Mouse (Mus musculus) liver, embryonic 14.5 days (tissue): ENCODE measurements around the gene Iqca. TPM values are rescaled to one million over a fixed set of nuclear protein-coding genes. Genes with fewer than 3 reads are reported as not detected.
A peak's percentile ranks its signal among the peaks of the same experiment; 100 is the strongest.

Experiments
- ATAC-seq: fragments of 200-750 bp; cut with Nextera tagmentation; 2 replicates; pipeline ENCODE4 v1.8.0; 2017; ENCODE audit warnings: moderate number of reproducible peaks, mild to moderate bottlenecking, moderate library complexity; ENCODE audit not compliant: insufficient read depth
- DNase-seq, 3 experiments: peaks; one replicate each; pipeline ENCODE4 v3.0.0-alpha.2; 2012 to 2013; ENCODE audit warnings: low read depth in 3 of 3, low spot score in 3 of 3
- H3K27ac ChIP-seq: fragments of 300-500 bp; sonication (generic); 2 replicates; pipeline ENCODE4 v1.5.1; 2014; ENCODE audit warnings: moderate library complexity, mild to moderate bottlenecking, control low read depth, inconsistent platforms
- H3K27me3 ChIP-seq: fragments of 300-500 bp; sonication (generic); 2 replicates; pipeline ENCODE4 v1.6.1; 2014; ENCODE audit warnings: mild to moderate bottlenecking, low read length, moderate library complexity; ENCODE audit not compliant: control insufficient read depth, insufficient read depth
- H3K36me3 ChIP-seq: fragments of 300-500 bp; sonication (generic); replicated peaks from 2 replicates; pipeline ENCODE4 v1.6.1; 2014; ENCODE audit warnings: low read depth; ENCODE audit not compliant: control insufficient read depth, insufficient read depth
- H3K4me1 ChIP-seq, 2 experiments: fragments of 200-500 bp in 1 of 2; fragments of 300-500 bp in 1 of 2; sonication (generic) in 1 of 2; replicated peaks; 2 replicates each; pipeline ENCODE4 v1.6.1; 2012 to 2014; ENCODE audit warnings: antibody characterized with exemption in 1 of 2, inconsistent platforms in 1 of 2, low read length in 1 of 2; ENCODE audit not compliant: control insufficient read depth in 2 of 2, insufficient read depth in 2 of 2
- H3K4me2 ChIP-seq: fragments of 300-500 bp; sonication (generic); 2 replicates; pipeline ENCODE4 v1.6.1; 2014; ENCODE audit warnings: low read depth, mild to moderate bottlenecking, control low read depth, moderate library complexity
- H3K4me3 ChIP-seq, 2 experiments: fragments of 200-500 bp in 1 of 2; fragments of 300-500 bp in 1 of 2; sonication (generic) in 1 of 2; 2 replicates each; pipeline ENCODE4 v1.5.1; 2012 to 2014; ENCODE audit warnings: low read depth in 2 of 2, low read length in 2 of 2, mild to moderate bottlenecking in 2 of 2, control low read depth in 1 of 2, inconsistent platforms in 1 of 2, moderate library complexity in 1 of 2; ENCODE audit not compliant: insufficient read depth in 1 of 2
- H3K9ac ChIP-seq: fragments of 300-500 bp; sonication (generic); replicated peaks from 2 replicates; pipeline ENCODE4 v1.6.1; 2014; ENCODE audit warnings: mild to moderate bottlenecking, control low read depth, moderate library complexity
- H3K9me3 ChIP-seq: fragments of 300-500 bp; sonication (generic); 2 replicates; pipeline ENCODE4 v1.6.1; 2016; ENCODE audit warnings: low read length, mixed read lengths; ENCODE audit not compliant: control insufficient read depth
- CTCF ChIP-seq: IDR thresholded peaks from 2 replicates; pipeline ENCODE4 v1.5.1; 2016; ENCODE audit warnings: antibody characterized with exemption, low read depth, control low read depth
- EP300 ChIP-seq: IDR thresholded peaks from 2 replicates; pipeline ENCODE4 v1.6.1; 2016; ENCODE audit warnings: antibody characterized with exemption, low read depth
- WGBS: fragments of 180-500 bp; shearing (Covaris S2); extraction: QIAGEN DNeasy Blood & Tissue Kit; methylation state at CpG from one replicate; pipeline ENCODE4 v1.1.7; 2014; ENCODE audit not compliant: insufficient replicate concordance; 5-methylcytosine and 5-hydroxymethylcytosine counted together
- polyA plus RNA-seq, 2 experiments: library from polyadenylated mRNA; depleted of rRNA in 1 of 2; stranded (reverse) in 1 of 2; unstranded in 1 of 2; fragments of >200 nt; fragmentation: Nextera tagmentation in 1 of 2; extraction: Ambion mirVana in 1 of 2; gene quantifications; 2 replicates each; pipeline versions ENCODE4 v1.2.1 to v1.2.3; 2012 to 2014

Iqca gene
- polyA plus RNA-seq, 2 experiments = 0.04 to 0.29 TPM

DNA sequence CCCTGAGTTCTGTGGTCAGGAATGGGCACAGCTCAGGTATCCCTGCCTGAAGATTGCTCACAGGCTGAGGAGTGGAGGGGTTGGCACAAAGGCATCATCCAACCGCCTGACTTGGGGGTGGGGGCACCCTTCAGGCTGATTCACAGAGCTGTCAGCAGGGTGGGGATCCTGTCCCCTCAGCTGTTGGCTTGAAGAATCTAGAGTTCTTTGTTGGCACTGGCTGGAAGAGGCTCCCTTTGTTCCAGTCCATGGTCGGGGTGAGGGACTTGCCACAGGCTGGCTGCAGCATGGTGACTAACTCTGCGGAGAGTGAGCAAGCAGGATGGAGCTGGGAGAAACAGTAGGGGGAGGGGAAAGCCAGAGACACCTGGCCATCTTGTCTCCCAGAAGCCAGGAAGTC, 11.1 kb upstream of the Iqca start:
- DNase-seq (no peak), ATAC-seq (no peak)
- Histone ChIP-seq H3K36me3 (no peaks in the 10 kb centered on the region), H3K4me2 (no peak overlapping the region), H3K9me3 (no peaks in the 10 kb centered on the region), H3K9ac (no peak overlapping the region), H3K4me1 (no peaks in the 10 kb centered on the region), H3K27ac (no peak overlapping the region), H3K27me3 (no peaks in the 10 kb centered on the region), H3K4me3 (no peak overlapping the region)
- 42% methylated on average over 3 of the region's 3 CpGs for WGBS
- TF ChIP-seq EP300 (no peak), CTCF (no peak)

GRCm38 (mm10) chr1:90163161-90163560, 10.0 kb upstream of the Iqca start:
- Histone ChIP-seq H3K4me3 (no peak overlapping the region), H3K9me3 (no peaks in the 10 kb centered on the region), H3K4me2 (no peak overlapping the region), H3K27ac (no peak overlapping the region), H3K9ac (no peak overlapping the region), H3K36me3 (no peaks in the 10 kb centered on the region), H3K27me3 (no peaks in the 10 kb centered on the region), H3K4me1 (no peaks in the 10 kb centered on the region)
- DNase-seq (no peak), ATAC-seq (no peak)
- TF ChIP-seq EP300 (no peak), CTCF (no peak)
- WGBS = 67% methylated on average over 7 of the region's 7 CpGs

GRCm38 (mm10) chr1:90162379-90162857, 9.2 kb upstream of the Iqca start:
- Histone ChIP-seq H3K4me3 (no peak overlapping the region), H3K9me3 (no peaks in the 10 kb centered on the region), H3K36me3 (no peaks in the 10 kb centered on the region), H3K4me1 (no peaks in the 10 kb centered on the region), H3K27ac (no peak overlapping the region), H3K9ac (no peak overlapping the region), H3K4me2 (no peak overlapping the region), H3K27me3 (no peaks in the 10 kb centered on the region)
- WGBS = 56% methylated on average over 13 of the region's 13 CpGs
- no peak for TF ChIP-seq EP300
- TF ChIP-seq CTCF = no peak
- ATAC-seq = no peak
- DNase-seq = no peak

DNA sequence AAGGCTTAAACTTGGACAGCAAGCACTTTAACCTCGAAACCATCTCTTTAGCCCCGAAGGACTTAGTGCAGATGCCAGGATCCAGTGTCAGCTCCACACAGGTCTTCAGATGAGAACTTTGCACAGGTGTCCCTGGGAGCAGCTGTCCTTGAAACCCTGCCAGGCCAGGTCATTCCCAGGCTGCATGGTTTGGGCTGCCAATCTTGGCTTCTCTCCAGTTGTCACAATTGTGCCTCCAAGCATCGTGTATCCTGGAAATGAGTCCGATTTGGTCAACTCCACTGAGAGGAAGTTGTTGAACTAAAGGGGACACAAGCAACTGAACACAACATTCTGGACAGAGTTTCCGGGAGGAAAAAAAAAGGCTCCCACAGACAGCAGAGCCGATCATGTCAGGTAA, 8.4 kb upstream of the Iqca start:
- no peaks in the 10 kb centered on the region for H3K4me1 ChIP-seq
- H3K4me3 ChIP-seq = no peak overlapping the region
- ATAC-seq = no peak
- H3K9ac ChIP-seq = no peak overlapping the region
- WGBS = 55% methylated on average over 6 of the region's 6 CpGs
- no peak overlapping the region for H3K27ac ChIP-seq
- no peak for DNase-seq
- no peaks in the 10 kb centered on the region for H3K36me3 ChIP-seq
- no peak for TF ChIP-seq EP300
- no peak for TF ChIP-seq CTCF
- H3K9me3 ChIP-seq = no peaks in the 10 kb centered on the region
- no peak overlapping the region for H3K4me2 ChIP-seq
- H3K27me3 ChIP-seq = no peaks in the 10 kb centered on the region

- DNase-seq = no peak
- Histone ChIP-seq H3K27ac (no peak overlapping the region), H3K36me3 (no peaks in the 10 kb centered on the region), H3K4me3 (no peak overlapping the region), H3K9ac (no peak overlapping the region), H3K4me2 (no peak overlapping the region), H3K4me1 (no peaks in the 10 kb centered on the region), H3K9me3 (no peaks in the 10 kb centered on the region), H3K27me3 (no peaks in the 10 kb centered on the region)
- TF ChIP-seq CTCF = peak; percentile 34
- no peak for TF ChIP-seq EP300
- WGBS = 31% methylated on average over 13 of the region's 13 CpGs
- ATAC-seq = no peak
These were observed 6.7 kb upstream of the Iqca start for GRCm38 (mm10) chr1:90159927-90160326.
